Mouse (Mus musculus): ENCODE results near the gene Racgap1. TPM values are rescaled to one million over a fixed set of nuclear protein-coding genes. Genes with fewer than 3 reads are reported as not detected.

The Racgap1 gene
- total and polyA plus RNA-seq, 3 experiments: 1.5 to 1.9 (median 1.6) TPM

DNA sequence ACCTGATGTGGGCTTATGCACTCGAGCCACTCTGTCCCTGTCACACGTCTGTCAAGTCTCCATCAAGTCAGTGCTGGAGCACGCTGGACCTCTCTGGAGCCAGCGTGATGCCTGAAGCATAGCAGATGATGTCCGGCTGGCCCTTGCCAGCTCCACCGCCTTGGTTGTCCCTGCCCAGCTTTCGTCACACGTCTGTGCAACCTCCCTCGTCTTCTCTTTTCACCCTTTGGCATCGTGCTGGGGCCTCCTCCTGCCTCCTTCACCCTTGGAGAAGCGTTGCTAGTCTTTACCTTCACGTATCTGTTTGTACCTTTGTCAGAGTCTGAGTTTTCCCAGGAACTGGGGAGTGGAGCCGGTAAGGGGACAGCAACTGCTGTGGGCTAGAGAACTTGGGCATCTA lies 37.2 kb downstream of the Racgap1 start:
- Histone ChIP-seq H3K4me1 (ENCODE audit: control insufficient read depth, insufficient read depth, low read length) (no peaks in the 10 kb centered on the region), H3K27ac (no peak overlapping the region), H3K36me3 (ENCODE audit: control insufficient read depth, insufficient read depth, low read length) (no peaks in the 10 kb centered on the region), H3K9ac (ENCODE audit: low read depth, low read length) (no peak overlapping the region), H3K79me2 (replicated peaks; ENCODE audit: control insufficient read depth, insufficient read depth, low read length) (no peaks in the 10 kb centered on the region), H3K27me3 (ENCODE audit: control insufficient read depth, insufficient read depth, low read length) (0 out of 2 replicates have a peak, but pooled peaks cover 2% of the 10 kb centered on the region), H3K4me3 (no peak overlapping the region)
- TF ChIP-seq POLR2A (IDR thresholded peaks at IDR 0.05; ENCODE audit: insufficient read depth, low read depth, low read length) (no peak), EP300 (IDR thresholded peaks at IDR 0.05; ENCODE audit: insufficient read depth, low read depth, low read length) (no peak), CTCF (IDR thresholded peaks at IDR 0.05) (no peak)
- intact Hi-C loops (cut with DNase I): no loop called here
- 52% methylated on average over 13 of the region's 13 CpGs for whole genome bisulfite sequencing
- DNase-seq: no peak

DNA sequence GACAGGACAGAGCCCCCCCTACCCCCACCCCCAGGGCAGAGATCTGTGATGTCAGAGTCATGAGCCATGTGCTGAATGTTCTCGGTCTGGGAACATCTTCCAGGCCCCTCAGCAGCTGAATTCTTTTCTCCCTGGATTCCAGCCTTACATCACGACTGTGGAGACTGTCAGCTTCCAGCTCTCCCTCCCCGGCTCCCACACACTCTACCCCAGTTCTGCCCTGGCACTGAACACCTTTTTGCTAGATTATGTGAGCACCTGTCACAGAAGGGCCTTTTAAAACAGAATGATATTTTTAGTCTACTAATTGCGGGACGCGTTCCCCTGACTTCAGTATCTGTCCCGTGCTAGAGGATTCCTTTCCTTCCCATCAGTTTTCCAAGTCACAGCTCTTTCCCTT lies 39.9 kb downstream of the Racgap1 start:
- no peak for DNase-seq
- intact Hi-C loops (cut with DNase I): no loop called here
- Histone ChIP-seq H3K27me3 (ENCODE audit: control insufficient read depth, insufficient read depth, low read length) (0 out of 2 replicates have a peak, but pooled peaks cover 2% of the 10 kb centered on the region), H3K27ac (no peak overlapping the region), H3K79me2 (replicated peaks; ENCODE audit: control insufficient read depth, insufficient read depth, low read length) (no peaks in the 10 kb centered on the region), H3K36me3 (ENCODE audit: control insufficient read depth, insufficient read depth, low read length) (no peaks in the 10 kb centered on the region), H3K9ac (ENCODE audit: low read depth, low read length) (no peak overlapping the region), H3K4me1 (ENCODE audit: control insufficient read depth, insufficient read depth, low read length) (no peaks in the 10 kb centered on the region), H3K4me3 (no peak overlapping the region)
- TF ChIP-seq CTCF (IDR thresholded peaks at IDR 0.05) (no peak), POLR2A (IDR thresholded peaks at IDR 0.05; ENCODE audit: insufficient read depth, low read depth, low read length) (no peak), EP300 (IDR thresholded peaks at IDR 0.05; ENCODE audit: insufficient read depth, low read depth, low read length) (no peak)
- 42% methylated on average over 7 of the region's 7 CpGs for WGBS

DNA sequence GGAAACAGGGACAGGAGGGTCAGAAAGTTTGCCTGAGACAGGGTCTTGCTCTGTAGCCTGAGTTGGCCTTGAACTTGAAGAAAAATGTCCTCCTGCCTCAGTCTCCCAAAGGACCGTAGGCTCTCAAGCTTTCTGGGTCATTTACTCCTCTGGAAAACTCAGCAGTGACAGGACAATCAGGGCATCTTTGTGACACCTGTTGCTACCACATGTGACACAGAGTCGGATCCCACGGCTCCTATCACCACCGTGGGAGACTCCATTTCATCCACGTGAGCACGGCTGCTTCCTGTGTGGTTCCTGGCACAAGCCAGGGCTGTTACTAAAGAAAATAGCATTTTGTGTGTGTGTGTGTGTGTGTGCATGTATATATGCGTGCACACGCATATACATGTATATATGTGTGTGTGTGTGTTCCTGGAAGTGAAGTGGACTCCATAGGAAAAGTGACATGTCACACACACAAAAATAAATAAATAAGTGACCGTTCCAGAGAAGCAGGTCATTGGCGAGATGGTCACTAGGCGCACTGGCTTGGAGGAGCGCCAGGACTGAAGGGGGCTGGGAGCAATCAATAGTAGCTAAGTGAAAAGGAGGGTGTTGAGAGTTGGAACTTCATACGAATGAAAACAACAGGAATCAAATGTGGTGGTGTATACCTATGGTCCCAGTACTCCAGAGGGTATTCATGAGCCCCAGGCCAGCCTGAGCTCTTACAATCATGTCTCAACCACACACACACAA lies 42.9 kb downstream of the Racgap1 start:
- Histone ChIP-seq H3K9ac (ENCODE audit: low read depth, low read length) (no peak overlapping the region), H3K36me3 (ENCODE audit: control insufficient read depth, insufficient read depth, low read length) (no peaks in the 10 kb centered on the region), H3K27me3 (ENCODE audit: control insufficient read depth, insufficient read depth, low read length) (0 out of 2 replicates have a peak, but pooled peaks cover 2% of the 10 kb centered on the region), H3K4me3 (no peak overlapping the region), H3K27ac (no peak overlapping the region), H3K4me1 (ENCODE audit: control insufficient read depth, insufficient read depth, low read length) (no peaks in the 10 kb centered on the region), H3K79me2 (replicated peaks; ENCODE audit: control insufficient read depth, insufficient read depth, low read length) (no peaks in the 10 kb centered on the region)
- intact Hi-C loops (cut with DNase I): no loop called here
- no peak for DNase-seq
- 71% methylated on average over 13 of the region's 13 CpGs for WGBS
- TF ChIP-seq EP300 (IDR thresholded peaks at IDR 0.05; ENCODE audit: insufficient read depth, low read depth, low read length): no peak
- no peak for TF ChIP-seq CTCF (IDR thresholded peaks at IDR 0.05)
- TF ChIP-seq POLR2A (IDR thresholded peaks at IDR 0.05; ENCODE audit: insufficient read depth, low read depth, low read length): no peak

DNA sequence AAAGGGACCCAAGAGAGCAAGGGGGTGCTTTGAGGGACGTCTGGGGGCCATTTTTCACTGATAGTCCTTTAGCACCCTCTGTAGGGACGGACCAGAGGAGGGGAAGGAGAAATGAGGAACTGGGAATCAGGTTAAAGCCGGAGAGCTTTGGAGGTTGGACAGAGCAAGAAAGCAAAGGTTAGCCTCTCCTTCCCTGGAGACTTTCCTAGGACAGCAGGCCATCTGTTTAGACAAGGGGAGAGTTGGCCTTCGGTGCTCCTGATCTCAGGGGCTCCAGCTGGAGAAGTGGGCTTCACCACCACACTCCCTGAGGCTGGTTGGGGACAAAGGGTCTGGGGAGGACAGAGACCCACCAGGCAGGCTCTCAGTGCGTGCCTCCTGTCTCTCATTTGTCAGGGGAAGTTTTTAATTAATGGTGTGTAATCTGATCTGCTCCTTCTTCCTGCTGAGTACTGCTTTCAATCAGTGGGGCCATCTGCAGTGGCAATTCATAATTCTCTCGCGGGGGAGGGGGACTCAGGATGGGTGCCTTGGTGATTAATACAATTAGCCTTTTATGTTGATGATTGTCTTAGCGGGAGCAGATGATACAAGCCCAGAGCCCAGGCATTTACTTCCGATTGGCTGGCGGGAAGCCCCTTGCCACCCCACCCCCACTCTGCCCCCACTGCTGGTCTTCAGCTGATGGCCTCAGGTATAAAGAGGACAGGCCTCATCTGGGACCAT lies 43.9 kb downstream of the Racgap1 start:
- Histone ChIP-seq H3K4me3 (no peak overlapping the region), H3K27me3 (ENCODE audit: control insufficient read depth, insufficient read depth, low read length) (0 out of 2 replicates have a peak, but pooled peaks cover 2% of the 10 kb centered on the region), H3K4me1 (ENCODE audit: control insufficient read depth, insufficient read depth, low read length) (no peaks in the 10 kb centered on the region), H3K79me2 (replicated peaks; ENCODE audit: control insufficient read depth, insufficient read depth, low read length) (no peaks in the 10 kb centered on the region), H3K9ac (ENCODE audit: low read depth, low read length) (no peak overlapping the region), H3K36me3 (ENCODE audit: control insufficient read depth, insufficient read depth, low read length) (no peaks in the 10 kb centered on the region), H3K27ac (no peak overlapping the region)
- intact Hi-C loops (cut with DNase I): no loop called here
- no peak for DNase-seq
- TF ChIP-seq EP300 (IDR thresholded peaks at IDR 0.05; ENCODE audit: insufficient read depth, low read depth, low read length) (no peak), POLR2A (IDR thresholded peaks at IDR 0.05; ENCODE audit: insufficient read depth, low read depth, low read length) (no peak), CTCF (IDR thresholded peaks at IDR 0.05) (no peak)
- 48% methylated on average over 10 of the region's 10 CpGs for WGBS

DNA sequence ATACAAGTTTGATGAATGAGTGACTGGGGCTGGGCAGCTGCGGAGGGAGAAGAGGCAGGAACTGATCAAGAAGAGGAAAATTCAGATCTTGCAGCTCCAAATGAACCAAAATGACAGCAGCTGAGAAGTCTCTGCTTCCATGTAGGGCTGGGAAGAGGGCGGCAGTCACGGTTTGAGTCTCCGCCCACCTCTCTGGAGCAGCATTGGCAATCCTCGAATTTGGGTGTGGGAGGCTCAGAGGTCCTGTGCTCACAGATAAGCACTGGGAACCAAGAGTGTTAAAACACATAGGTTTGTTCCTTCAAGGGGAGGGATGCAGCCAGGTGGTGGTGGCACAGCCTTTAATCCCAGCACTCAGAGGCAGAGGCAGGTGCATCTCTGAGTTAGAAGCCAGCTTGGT lies 44.9 kb downstream of the Racgap1 start:
- Histone ChIP-seq H3K27me3 (ENCODE audit: control insufficient read depth, insufficient read depth, low read length) (0 out of 2 replicates have a peak, but pooled peaks cover 2% of the 10 kb centered on the region), H3K4me1 (ENCODE audit: control insufficient read depth, insufficient read depth, low read length) (no peaks in the 10 kb centered on the region), H3K9ac (ENCODE audit: low read depth, low read length) (no peak overlapping the region), H3K27ac (no peak overlapping the region), H3K4me3 (no peak overlapping the region), H3K79me2 (replicated peaks; ENCODE audit: control insufficient read depth, insufficient read depth, low read length) (no peaks in the 10 kb centered on the region), H3K36me3 (ENCODE audit: control insufficient read depth, insufficient read depth, low read length) (no peaks in the 10 kb centered on the region)
- TF ChIP-seq EP300 (IDR thresholded peaks at IDR 0.05; ENCODE audit: insufficient read depth, low read depth, low read length): no peak
- no peak for TF ChIP-seq POLR2A (IDR thresholded peaks at IDR 0.05; ENCODE audit: insufficient read depth, low read depth, low read length)
- no peak for TF ChIP-seq CTCF (IDR thresholded peaks at IDR 0.05)
- no peak for DNase-seq
- intact Hi-C loops (cut with DNase I): no loop called here
- 26% methylated on average over 5 of the region's 5 CpGs for WGBS

DNA sequence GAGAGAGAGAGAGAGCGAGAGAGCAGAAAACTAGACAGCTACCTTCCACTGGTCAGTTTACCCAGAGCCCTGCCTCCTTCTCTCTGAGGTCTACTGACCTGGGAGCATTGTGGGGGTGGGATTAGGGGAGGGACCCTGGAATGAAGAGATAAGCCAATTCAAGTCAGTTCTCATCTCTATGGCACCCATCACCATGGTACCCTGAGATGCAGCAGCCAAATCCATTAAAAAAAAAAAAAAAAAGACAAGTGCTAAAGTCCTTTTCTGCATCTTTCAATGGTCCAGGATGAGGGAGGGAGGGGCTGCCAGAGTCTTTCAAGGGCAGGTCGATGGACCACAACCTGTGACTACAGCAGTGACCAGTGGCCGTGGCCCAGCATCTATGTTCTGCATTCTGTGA lies 45.9 kb downstream of the Racgap1 start:
- WGBS: 73% methylated on average over 2 of the region's 3 CpGs

More for the DNA sequence above, 45.9 kb downstream of the Racgap1 start:
- intact Hi-C loops (cut with DNase I): no loop called here
- H3K27ac ChIP-seq: no peak overlapping the region
- 0 out of 2 replicates have a peak, but pooled peaks cover 2% of the 10 kb centered on the region for H3K27me3 ChIP-seq (ENCODE audit: control insufficient read depth, insufficient read depth, low read length)
- H3K36me3 ChIP-seq (ENCODE audit: control insufficient read depth, insufficient read depth, low read length): no peaks in the 10 kb centered on the region
- no peak overlapping the region for H3K4me3 ChIP-seq
- H3K79me2 ChIP-seq (replicated peaks; ENCODE audit: control insufficient read depth, insufficient read depth, low read length): no peaks in the 10 kb centered on the region
- TF ChIP-seq POLR2A (IDR thresholded peaks at IDR 0.05; ENCODE audit: insufficient read depth, low read depth, low read length) (no peak), CTCF (IDR thresholded peaks at IDR 0.05) (no peak), EP300 (IDR thresholded peaks at IDR 0.05; ENCODE audit: insufficient read depth, low read depth, low read length) (no peak)
- H3K4me1 ChIP-seq (ENCODE audit: control insufficient read depth, insufficient read depth, low read length): no peaks in the 10 kb centered on the region
- DNase-seq: no peak
- no peak overlapping the region for H3K9ac ChIP-seq (ENCODE audit: low read depth, low read length)

All from heart, adult 2 months (tissue).